Mouse (Mus musculus) gastrocnemius, postnatal 36 days (tissue): Measurements from ENCODE around the gene Tex48. TPM values are rescaled to one million over a fixed set of nuclear protein-coding genes. Genes with fewer than 3 reads are reported as not detected.

Experiments
- DNase-seq, 2 experiments: peaks; one replicate each; pipeline ENCODE4 v3.0.0; 2022
- intact Hi-C: fragments of 180-260 bp; cut with DNase I; formaldehyde crosslinking; loops from one replicate; pipeline ENCODE4 v1.15.1; 2025
- total RNA-seq, 2 experiments: library from RNA; stranded (reverse); gene quantifications; 2 replicates each; pipeline ENCODE4 v1.2.3; 2021

The Tex48 gene
- total RNA-seq, 2 experiments from 2014 or later: not detected

GRCm38 (mm10) chr4:63596010-63596409 lies 26.2 kb downstream of the Tex48 start:
- intact Hi-C loops: no loop called here

GRCm38 (mm10) chr4:63595259-63595658 lies 27.0 kb downstream of the Tex48 start:
- intact Hi-C loops: no loop called here
- no peak for DNase-seq

More at GRCm38 (mm10) chr4:63596010-63596409, 26.2 kb downstream of the Tex48 start:
- no peak for DNase-seq

- intact Hi-C loops: no loop called here
- DNase-seq: no peak
Measured at GRCm38 (mm10) chr4:63594459-63595110, 27.6 kb downstream of the Tex48 start.

DNA sequence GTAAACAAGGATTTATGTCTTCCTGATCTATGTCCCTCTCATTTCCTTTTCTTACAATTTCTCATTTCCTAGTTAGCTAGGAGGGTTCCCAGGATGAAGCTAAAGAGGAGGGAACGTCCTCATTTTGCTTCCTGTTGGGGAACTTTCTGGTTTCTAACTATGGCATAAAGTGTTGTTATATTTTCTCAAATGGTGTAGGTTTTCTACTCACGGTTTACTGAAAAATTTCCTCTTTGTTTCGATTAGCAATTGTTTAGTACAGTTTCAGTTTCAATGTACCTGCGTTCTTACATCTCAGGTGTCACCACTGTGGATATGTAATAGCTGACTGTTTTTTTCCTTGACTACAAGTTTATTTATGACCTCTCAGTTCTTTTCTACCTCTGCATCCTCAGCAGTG lies 31.7 kb downstream of the Tex48 start:
- intact Hi-C loops: no loop called here
- DNase-seq: no peak

- DNase-seq: no peak
- intact Hi-C loops: loop anchor here (5.0 kb wide), 1 partner anchor 83 kb away; no protein-coding TSS in a partner anchor
Measured at GRCm38 (mm10) chr4:63589987-63590386, 32.2 kb downstream of the Tex48 start.

GRCm38 (mm10) chr4:63586240-63586639 lies 36.0 kb downstream of the Tex48 start:
- intact Hi-C loops: loop anchor here (5.0 kb wide), 1 partner anchor 79 kb away; no protein-coding TSS in a partner anchor
- no peak for DNase-seq

DNA sequence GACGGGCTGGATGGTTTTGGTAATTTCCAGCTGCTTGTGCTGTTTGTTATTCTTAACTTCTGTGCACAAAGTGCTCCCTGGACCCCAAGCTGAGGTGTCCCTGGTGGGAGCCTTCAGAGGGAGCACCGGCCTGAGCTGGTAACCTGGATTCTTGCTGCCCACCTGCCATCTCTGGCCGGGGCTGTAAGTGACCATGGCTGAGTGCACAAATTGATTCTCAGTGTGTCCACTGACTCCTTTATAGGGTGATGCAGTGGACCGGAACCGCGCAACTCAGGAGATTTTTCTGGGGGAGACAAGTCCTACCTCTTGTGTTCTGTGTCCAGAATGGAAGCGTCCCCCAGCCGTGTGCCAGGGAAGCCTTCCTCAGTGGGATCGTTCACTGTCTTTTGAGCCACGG lies 37.0 kb downstream of the Tex48 start:
- DNase-seq: no peak

DNA sequence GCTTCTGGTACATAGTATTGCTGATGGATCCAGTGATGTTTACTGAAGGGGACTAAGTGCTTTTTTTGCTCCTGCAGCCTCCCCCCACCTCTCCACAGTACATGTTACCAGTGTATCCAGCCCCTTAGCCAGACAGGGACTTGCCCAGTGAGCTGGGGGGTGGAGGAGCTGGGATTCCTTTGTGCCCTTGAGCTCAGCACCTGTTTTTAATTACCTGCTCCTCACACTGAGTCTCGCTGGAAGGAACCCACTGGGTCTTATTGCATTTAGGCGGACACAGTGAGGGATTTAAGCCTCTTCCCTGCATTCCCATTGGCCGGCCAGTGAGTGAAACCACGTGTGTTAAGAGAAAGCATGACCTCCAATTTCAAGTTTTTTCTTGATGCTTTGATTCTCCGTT lies 39.6 kb downstream of the Tex48 start:
- no peak for DNase-seq
- intact Hi-C loops: no loop called here

More for the DNA sequence above, 37.0 kb downstream of the Tex48 start:
- intact Hi-C loops: loop anchor here (5.0 kb wide), 1 partner anchor 78 kb away; no protein-coding TSS in a partner anchor

GRCm38 (mm10) chr4:63580078-63580477 lies 42.1 kb downstream of the Tex48 start:
- DNase-seq: no peak
- intact Hi-C loops: no loop called here

DNA sequence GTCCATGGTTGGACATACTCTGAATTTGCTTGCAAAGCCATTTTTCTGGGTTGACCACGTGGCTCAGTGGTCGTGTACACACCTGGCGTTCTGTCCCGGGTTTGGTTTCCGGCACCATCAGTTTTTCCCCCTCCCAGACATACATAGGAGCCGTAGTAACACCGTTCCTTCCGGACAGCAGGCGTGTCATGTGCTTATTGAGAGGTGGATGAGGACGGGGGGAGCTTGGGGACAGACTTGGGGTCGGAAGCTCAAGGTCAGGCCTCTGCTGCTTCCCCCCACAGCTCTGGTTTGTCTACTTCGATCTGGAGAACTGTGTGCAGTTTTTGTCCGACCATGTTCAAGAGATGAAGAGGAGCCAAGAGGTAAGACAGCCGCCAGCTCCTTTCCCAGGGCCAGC lies 42.6 kb downstream of the Tex48 start:
- intact Hi-C loops: no loop called here
- no peak for DNase-seq

GRCm38 (mm10) chr4:63572621-63573020 lies 49.6 kb downstream of the Tex48 start:
- no peak for DNase-seq
- intact Hi-C loops: no loop called here

DNA sequence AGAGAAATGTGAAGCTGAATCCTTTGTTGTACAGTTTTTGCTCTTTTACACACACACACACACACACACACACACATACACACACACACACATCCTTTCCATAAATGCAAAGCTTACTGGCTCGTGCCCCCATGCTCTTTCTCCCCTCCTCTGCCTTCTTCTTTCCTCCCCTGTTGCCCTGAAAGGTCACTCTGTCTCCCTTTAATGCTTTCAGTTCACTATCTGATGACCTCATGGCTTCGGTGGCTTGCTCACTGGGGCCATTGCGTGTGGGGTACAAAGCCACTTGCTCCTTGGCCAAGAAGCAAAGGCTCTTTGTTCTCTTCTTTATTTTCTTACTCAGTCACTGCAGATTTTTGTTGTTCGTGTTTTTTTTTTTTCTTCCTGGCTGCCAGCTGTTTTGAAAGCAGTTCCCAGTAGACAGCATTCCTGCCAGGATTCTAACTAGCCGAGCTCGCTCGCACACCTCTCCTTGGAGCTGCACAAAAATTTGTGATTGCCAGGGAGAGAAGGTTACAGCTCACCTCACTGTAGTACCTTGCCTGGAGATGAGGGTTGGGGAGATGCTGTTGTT lies 51.9 kb downstream of the Tex48 start:
- no peak for DNase-seq
- intact Hi-C loops: no loop called here

DNA sequence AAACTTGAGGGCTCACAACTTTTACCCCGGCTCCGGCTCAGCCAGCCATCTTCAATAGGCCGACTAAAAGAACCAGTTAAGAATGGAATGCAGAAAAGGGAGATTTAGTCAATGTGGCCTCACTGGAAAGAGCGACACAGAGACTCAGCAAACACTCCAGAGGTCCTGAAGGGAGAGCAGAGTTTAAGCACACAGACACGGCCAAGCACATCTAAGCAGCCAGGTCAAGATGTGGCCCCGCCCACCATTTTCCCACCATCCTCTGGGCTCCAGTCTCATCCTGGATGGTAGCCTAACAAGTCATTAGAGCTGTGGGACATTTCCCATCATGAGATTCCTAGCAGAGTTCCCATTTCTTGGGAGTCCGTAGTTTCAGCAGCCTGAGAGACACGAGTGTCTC lies 52.9 kb downstream of the Tex48 start:
- no peak for DNase-seq
- intact Hi-C loops: no loop called here

- no peak for DNase-seq
- intact Hi-C loops: no loop called here
Measured at GRCm38 (mm10) chr4:63567712-63568390, 54.4 kb downstream of the Tex48 start.

GRCm38 (mm10) chr4:63562742-63563141 lies 59.5 kb downstream of the Tex48 start:
- intact Hi-C loops: no loop called here
- no peak for DNase-seq

DNA sequence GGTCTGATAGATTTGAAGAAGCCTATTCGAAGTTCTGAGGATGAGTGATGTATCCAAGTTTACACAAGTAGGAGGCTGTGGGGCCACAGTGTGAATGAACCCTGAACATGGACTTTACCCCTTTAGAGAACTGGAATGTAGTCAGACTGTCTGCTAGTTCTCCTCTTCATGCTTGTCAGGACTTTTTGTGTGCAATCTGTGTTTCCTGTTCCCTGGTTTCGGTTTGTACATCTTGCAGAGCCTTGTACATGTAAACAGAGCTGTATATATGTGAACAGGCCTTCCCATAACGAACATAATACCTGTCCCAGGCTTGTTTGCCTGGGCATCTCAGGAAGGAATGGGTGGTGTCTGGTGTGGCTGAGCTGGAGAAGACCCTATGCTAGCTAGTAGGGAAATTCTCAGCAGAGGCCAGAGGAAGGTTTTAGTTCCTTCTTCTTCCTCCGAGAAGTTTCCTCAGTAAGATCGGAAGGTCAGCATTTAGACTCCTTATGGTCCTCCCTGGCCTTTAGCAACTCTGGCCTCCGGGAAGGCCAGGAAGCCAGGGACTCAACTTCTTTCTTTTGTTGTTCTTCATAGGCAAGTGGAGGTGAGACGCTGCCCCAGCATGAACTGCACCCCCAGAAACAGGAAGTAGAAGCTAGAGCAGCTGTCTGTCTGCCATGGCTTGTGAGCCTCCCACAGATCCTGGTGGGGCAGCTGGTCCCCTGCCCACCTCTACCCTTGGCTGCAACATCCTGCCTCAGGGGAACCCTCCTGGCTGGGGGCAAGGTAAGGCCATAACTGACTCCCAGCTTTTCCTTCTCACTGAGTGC lies 60.2 kb downstream of the Tex48 start:
- intact Hi-C loops: no loop called here
- DNase-seq: no peak

- intact Hi-C loops: no loop called here
- DNase-seq: no peak
Measured at GRCm38 (mm10) chr4:63560079-63560478, 62.1 kb downstream of the Tex48 start.

GRCm38 (mm10) chr4:63559127-63559697 lies 63.0 kb downstream of the Tex48 start:
- intact Hi-C loops: loop anchor here (5.0 kb wide), 2 partner anchors 52 to 142 kb away; no protein-coding TSS in a partner anchor
- DNase-seq: no peak

DNA sequence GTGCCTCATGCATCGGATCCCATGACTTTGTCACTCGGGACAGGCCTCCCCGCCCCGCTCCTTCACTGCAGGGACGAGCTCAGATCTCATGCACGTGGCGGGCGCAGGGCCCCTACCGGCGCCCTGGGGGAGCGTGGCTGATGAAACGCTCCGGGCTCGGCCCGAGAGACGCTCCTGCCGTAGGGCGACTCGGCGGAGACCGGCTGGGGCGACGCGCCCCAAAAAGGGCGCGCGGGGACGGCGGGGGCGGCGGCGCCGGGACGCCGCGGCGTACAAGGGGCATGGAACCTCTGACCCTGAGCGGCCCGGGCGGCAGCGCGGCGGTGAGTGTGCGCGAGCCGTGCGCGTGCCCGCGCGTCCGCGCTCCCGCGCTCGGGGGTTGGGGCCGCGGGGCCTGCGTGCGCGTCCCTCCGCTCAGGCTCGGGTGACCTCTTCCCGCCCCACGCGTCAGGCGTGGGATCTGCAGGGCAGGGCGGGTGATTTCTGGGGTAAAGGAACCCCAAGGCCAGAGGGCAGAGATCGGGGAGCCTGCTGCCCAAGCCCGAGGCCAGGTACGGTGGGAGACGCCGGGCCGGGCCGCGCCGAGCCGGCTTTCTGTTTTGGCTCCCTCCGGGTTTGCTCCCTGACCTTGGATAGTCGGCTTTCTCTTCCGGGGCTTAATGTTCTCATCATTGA lies 63.7 kb downstream of the Tex48 start, which contains the start of gene Tmem268:
Gene Tmem268 (plus strand): TSS at position 375 of the 675 bp plus-strand sequence.
- intact Hi-C loops: loop anchor here (5.0 kb wide), 2 partner anchors 51 to 141 kb away; no protein-coding TSS in a partner anchor
- peak; percentile 66 to 86 for DNase-seq
